Mouse (Mus musculus) lung, adult 18-20 months (tissue): Measurements from ENCODE around the gene Arhgap10.
"Not testable (repeated sequence)": the region's sequence is repeated elsewhere in the genome, so short reads cannot be mapped to it uniquely, and the experiment has no call there.

Experiments used
- DNase-seq, 2 experiments: peaks; one replicate each; pipeline ENCODE4 v3.0.0; 2022; ENCODE audit warnings: mixed read lengths in 2 of 2

The Arhgap10 gene

DNA sequence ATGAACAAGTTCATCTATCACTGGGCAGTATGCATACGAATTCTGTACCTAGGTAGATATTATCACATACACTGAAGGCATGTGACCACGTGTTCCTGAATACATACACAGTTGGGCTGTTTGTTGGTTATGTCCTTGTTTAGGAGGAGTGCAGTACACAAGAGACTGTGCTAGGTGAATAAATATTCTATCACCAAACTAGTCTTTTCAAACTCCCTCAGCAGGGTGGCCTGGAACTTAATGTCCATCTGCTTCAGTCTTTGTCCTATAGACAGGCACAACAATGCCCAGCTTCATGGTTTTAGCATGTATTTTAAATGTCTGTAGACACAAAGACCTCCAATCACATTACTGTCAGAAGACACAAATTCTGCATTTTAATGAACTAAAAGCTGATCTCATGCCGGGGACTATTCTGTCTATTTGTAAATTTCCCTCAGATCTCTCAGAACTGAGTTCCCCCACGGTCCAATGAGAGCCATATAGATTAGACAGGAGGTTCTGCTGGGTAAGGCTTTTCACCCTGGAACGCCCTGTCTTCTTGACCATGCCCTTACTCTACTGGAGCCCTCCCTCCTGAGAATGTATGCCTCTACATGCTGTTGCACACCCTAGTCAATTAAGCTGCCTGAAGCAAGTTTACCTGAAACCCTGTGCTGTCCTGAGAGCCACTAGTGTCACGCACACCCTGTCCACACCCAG, 177.6 kb downstream of the Arhgap10 start:
- DNase-seq, result no peak

DNA sequence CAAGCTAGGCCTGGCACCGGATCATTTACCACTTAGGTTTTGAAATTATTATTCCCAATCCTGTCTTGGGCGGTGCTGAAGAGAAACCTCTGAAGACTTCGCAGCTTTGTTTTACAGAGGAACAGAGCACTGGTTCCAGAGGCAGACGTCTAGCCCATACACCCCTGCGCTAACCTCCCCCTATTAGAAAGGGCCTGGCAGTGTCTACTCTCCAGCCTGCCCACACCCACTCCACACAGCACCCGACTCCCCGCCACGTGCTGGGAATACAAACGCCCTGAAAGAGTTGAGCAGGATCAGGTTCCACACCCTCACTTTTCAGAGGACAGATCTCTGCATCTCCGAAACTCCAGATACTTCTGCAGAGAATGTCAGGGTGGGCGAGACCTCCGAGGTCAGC, 180.5 kb downstream of the Arhgap10 start:
- no peak for DNase-seq

DNA sequence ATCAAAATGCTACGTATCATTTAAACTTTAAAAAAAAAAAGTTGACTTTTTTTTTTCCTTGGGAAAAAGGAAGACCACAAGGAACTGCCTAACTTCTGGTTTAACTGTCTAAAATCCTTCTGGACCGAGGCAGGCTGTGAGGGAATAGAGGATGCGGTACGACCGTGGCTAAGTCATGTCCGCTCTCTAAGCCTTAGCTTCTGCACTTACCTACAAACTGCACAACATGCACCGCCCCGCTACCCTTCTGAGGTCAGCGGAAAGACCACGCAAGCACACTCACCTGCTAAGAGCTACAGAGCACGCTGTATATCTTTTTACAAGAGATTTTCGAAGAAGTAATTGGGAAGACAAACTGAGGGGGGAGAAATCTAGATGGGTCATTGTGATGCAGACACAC, 186.6 kb downstream of the Arhgap10 start:
- no peak for DNase-seq

DNA sequence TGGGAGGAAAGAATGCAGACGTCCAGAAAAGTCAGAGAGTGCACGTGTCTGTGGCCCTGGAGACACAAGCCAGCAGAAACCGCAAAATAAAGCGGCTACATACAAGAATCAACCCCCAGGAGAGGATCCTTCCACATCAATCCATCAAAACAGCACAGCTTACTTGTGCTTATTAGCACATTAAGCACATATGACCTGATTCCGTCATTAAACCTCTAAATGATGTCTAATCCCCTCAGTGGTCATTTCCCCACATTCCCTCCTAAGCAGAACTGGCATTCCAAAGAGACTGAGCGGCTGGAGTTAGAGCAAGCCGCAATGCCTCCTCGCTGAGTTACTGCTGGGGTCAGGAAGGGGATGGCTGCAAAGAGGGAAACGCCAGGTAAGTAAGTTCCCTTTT, 187.4 kb downstream of the Arhgap10 start:
- DNase-seq, result no peak

DNA sequence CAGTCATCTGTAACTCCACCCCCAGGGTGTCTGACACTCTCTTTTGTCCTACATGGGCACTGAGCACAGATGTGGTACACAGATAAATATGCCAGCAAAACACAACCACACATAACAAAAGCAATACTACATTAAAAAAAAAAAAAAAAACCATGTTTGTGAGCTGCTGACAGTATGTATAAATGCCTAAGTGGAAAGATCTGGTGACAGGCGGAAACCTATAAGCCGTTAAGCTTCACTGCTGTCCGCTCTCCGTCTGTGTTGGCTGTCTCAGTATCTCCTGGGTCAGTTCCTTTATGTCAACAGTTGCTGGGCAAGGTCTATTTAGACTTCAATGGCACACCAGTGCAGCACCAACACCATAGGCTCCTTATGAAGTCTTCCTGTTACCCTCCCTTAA, 188.0 kb downstream of the Arhgap10 start:
- DNase-seq, result no peak

DNA sequence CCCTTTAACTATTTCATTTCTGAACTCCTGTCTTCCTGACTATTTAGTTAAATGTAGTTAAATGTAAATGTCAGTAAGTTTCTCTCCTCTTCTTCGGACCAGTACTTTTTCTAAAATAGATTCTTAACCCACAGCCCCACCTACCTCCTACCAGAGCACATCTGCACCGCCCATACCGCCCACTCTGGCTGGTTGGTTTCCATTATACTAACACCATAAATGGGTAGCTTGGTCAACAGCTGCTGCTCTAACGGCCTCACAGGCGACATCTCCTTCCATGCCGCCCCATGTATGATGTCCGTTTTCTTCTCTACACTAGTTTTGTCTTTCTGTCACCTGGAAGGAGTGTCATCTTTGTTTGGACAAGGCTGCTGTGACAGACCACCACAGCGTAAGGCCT, 189.3 kb downstream of the Arhgap10 start:
- no peak for DNase-seq

DNA sequence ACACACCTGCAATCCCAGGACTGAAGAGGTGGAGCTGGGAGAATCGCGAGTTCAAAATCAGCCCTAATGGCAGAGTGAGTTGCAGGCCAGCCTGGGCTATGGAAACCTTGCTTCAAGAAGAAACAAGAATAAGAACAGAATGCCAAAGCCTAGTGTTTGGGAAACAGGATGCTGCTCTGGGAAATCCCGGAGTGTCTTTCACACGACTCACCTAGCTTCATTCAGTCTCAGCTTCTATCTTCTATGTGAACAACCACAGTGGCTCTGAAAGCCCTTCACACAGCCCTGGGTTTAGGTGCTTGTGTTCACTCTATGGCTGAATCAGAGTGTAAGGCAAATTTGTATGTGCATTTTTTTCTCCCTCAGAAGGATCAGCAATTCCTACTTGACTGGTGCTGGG, 190.4 kb downstream of the Arhgap10 start:
- DNase-seq, result no peak

DNA sequence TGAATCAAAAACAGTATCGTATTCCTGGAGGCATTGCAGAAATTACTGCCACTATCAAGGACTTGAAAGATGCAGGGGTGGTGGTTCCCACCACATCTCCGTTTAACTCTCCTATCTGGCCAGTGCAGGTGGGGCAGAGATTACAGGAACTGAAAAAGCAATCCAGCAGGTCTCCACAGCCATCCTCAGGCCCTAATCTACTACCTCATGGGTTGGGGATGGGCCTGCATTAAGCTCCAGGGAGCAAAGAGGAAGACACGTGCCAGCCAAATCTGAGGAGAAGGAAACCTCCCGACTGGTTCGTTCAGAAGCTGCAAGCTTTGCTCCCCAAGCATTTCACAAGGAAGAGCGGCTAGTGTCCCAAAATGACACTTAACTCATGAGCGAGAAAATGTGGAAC, 195.0 kb downstream of the Arhgap10 start:
- DNase-seq, result not testable (repeated sequence)

DNA sequence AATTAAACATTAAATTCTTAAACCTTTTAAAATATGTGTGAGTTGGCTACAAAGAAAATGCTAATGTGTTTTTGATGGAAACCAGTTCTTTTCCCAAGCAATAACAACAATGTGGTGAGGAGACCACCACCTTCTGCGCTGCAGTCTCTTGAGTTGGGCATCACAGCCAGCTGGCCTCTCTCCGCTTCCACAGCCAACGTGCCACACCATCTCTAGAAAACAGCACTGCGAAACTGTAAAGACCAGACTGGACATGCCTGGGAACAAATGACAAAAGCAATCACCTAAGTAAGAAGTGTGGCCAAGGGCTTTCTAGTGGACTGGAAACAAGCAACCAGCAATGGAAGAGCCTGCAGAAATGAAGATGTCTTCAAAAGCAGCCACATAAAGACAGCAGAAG, 195.9 kb downstream of the Arhgap10 start:
- no peak for DNase-seq

DNA sequence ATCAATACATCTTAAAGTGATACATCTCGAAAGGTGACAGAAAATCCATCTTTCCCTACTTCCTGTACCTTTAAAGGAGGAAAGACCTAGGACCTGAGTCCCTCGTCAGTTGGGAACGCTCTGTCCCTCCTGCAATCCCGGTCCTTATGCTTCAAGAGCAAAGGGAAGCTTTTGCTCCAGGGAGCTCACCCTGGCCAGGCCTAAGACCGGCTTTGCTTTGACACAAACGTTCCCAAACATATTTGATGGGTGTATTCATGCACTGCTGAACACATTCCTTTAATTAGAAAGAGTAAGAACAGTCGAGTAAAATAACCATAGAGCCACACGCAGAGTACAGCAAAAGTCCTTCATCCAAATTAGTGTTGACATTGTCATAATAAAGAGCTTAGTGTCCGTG, 199.2 kb downstream of the Arhgap10 start:
- DNase-seq, result no peak

DNA sequence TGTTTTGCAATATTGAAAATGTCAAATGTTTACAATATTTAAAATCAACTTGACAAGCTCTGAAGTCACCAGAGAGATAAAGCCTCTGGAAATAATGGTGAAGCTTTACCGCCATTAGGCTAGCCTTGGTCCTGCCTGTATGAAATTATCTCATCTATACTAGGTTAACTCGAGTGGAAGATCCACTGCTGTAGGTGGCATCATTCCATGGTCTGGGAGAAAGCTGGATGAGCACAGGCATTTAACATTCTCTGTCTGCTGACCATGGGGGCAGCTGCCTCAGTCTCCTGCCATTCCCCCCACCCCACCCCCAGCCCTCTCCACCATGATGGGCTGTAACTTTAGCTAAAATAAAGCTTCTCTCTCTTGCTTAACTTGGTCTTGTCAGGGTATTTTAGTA, 200.0 kb downstream of the Arhgap10 start:
- DNase-seq, result no peak

DNA sequence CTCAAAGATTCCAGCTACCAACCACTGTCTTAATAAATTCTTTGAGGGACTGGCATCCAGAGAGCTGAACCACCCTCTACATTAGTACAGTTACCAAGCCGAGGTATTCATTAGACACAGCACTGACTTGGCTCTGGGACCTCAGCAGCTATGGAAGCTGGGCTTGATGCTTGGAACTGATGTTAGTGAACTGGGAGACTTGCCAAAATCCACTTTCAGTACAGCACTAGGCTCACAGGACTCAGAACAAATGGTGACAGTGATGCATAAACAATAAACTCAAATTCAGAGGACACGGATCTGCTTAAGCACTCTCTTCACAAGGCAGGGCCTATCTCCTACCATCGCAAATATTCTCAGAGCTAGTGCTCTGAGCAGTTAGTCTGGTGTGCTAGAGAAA, 204.8 kb downstream of the Arhgap10 start:
- no peak for DNase-seq

DNA sequence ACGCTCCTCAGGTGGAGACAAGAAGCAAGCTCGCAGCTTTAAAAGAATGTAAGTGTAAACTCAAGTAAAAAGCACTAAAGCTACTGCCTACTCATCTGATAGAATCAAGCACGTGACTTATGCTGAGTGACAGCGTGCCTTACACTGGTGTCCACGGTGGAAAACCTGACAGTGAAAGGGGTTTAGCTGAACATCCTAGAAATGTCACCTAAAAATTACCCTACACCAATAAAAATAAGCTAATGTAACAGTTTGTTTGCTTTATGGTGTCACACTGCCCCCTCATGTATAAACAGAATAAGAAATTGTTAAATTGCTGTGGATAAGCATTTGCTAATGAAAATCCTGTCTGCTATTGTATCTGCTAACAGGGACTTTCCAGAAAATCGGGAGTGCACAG, 206.0 kb downstream of the Arhgap10 start:
- DNase-seq, result no peak

DNA sequence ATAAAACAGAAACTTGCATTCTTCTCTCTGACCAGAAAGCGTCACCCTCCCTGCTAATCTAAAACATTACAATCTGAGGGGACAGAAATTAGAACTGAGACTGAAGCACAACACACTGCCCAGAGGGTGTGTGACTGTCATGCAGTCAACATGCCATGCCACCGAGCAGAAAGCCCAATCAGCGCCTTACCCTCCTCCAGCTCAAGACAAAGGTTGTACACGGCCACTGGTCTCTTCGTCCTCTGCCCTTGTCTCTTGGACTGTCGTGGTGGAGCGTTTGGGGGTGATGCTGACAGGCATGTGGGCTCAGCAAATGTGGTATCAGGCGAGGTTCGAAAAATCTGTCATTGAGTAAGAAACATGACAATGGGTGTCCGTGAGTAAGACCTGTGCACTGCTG, 207.2 kb downstream of the Arhgap10 start:
- DNase-seq, result no peak

DNA sequence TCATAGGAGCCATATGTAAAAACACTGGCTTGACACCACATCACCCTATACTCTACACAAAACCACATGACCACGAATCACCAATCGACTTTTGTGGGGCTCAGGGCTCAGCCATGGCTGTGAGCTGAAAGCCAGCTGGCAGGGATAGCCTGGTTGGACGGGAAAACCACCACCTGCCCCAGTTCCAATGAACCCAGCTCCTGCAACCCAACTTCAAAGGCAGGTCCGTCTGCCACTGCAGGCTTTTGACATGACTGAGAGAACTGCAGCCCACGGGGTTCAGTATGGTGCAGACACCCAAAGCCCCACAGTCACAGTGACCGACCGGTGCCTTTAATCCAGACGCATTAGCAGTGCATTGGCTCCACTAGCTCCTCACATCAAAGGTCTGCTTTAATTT, 207.7 kb downstream of the Arhgap10 start:
- DNase-seq, result no peak

DNA sequence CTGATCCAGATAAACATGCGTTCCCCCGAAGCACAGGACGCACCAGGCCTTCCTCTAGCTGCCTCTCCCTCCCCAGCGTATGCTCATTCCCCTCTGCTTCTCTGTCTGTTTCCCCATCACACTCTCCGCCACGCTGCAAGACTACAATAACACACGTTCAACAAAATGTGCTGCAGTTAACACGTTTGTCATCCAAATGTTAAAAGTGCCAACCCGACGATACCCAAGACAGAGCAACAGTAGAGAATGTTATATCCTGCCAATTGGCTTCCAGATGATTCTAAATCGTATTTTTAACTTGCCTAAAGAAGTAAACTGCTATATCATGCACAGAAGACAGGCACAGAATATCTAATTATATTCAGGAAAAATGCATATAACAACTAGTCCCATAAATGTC, 223.2 kb downstream of the Arhgap10 start:
- no peak for DNase-seq

DNA sequence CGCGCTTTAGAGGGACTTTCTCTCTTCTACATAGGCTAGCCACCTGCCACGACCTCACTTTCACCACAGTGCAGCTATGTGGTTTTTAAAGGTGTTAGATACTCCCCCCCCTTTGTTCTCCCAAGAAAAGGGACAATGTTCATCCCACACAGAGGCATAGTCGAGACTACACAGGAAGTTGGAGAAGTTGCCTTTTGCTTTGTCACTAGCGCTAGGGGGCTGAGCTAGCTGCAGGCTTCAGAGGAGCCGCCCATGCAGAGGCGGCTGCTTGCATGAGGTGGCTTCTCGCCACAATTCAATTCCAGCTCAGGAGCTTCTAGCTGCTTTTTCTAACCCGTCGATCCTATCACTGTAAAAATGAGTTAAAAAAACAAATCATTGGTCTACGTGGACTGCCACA, 225.1 kb downstream of the Arhgap10 start:
- DNase-seq, result no peak

DNA sequence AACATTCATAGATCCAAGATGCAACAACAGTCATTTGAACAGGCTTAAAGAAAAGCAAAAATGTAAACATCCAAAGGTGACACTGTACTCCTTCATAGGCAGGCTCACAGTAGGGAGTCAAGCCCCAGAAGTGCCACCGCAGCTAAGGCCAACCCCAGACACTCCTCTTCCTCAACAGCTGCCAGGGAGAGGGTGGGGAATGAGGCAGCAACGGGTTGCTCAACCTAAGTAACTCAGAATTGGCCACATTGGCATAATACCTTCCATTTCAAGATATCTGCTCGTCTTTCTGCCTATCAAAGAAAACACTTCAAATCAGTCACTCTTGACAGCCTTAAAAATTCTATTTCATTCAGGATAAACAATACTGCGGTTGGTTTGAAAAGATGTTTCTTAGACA, 225.6 kb downstream of the Arhgap10 start:
- DNase-seq, result no peak

DNA sequence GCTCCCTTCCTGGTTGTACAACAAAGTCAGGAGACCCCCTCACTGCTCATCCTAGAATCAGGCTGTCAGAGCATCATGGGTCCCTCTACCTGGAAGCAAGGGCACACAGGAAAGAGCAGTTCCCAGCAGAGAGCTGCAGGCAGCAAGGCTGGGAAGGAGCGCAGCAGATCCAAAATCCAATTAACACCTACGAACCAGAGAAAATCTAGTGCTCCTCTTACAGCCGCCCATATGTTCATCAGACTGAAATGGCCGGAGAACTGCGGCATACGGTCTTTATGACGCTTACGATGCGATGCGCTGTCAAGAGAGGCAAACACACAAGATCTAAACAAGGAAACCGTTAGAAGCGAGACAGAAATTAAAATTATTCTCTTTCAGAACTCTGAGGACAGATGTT, 229.3 kb downstream of the Arhgap10 start:
- no peak for DNase-seq

DNA sequence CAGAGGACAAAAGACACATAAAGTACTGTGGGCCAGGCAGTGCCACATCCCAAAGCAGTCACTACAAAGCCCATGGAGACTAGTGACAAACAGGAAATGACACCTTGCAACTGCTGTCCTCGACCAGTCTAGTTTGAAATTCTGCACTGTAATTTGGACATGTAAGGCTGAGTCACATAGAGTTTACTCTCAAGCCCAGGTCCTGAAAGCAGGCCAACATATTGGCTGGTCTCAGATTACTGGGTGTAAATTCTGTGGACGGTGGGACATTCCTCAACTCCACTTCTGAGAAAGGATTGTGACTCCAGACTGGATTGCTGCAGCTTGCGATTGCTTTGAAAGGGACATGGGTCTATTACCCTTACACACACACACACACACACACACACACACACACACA, 229.7 kb downstream of the Arhgap10 start:
- peak in 1 of 2 experiments; percentile 25 for DNase-seq

DNA sequence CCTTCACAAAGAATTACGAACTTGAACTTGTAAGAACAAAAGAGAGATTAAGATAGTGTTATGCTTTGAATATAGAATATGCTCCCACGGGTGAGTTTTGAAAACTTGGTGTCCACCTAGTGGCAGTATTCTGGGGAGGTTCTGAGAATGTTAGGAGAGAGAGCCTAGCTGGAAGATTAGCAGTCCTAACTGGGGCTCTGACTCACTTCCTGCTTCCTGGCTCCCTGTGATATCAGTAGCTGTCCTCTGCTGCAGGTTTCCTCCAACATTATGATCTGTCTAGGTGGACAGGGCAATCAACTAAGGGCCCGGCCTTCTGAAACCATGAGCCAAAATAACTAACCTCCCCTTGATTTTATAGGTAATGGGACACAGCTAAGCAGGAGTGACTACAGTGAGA, 233.3 kb downstream of the Arhgap10 start:
- DNase-seq, result no peak

DNA sequence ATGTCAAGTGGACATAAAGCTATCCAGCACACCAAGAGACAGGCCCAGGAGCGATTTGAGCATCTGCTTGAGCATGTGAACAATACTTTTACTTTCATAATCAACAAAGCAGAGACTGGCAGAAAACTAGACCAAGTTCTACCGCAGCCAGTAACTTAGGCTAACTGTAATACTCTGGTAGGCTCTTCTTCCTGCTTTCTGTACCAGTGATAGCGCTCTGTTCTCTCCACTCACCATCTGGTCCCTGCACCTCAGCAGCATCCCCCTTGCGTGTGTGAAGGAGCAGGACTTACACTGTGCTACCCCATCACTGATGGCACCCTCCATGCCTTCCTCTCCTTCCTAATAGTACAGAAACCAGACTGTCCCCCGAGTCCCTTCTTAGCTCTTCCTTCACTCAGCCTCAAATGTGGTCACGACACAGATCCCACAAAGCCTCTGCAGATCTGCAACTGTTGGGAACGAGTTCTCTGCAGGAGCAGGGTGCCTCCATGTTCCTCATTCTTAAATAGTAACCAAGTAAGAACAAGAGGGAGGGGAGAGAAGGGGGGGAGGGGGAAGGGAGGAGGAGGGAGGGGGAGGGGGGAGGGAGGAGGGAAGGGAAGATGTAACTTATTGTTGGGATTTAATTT, 235.0 kb downstream of the Arhgap10 start:
- DNase-seq, result no peak

DNA sequence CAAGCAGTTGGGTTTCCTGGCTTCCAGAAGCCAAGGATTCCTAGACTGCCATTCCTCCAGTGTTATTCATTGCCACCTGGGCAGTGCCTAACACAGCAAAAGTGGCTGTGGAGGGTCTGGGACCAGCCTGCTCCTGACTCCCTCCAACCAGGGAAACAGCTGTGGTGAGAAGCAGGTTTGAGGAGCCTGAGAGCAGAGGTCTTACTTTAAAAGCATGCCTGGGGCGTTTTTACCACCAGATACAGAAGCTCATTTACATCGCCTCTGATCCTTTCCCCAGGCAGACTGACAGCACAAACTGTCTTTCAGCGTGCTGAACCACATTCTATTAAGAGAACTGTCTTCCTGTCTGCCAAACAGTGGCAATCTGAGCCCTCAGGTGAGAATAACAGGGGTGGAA, 237.8 kb downstream of the Arhgap10 start:
- no peak for DNase-seq

DNA sequence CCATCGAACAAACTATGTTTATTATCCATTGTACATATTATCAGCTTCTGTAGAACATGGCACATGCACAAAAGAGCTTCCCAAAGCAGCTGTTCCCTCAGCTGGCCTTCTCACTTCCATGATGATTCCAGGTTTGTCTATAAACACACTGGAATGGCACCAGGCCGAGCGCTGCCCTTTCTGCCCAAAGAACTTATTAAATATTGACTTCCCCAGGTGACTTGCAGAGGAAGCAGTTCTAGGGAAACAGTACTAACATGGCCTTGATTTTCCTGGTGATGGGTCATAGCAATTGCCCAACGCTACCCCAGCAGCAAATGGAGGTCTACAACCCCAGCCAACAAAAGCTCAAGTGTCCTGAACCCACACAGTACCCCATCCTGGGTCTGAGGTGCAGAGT, 239.5 kb downstream of the Arhgap10 start:
- DNase-seq, result no peak

DNA sequence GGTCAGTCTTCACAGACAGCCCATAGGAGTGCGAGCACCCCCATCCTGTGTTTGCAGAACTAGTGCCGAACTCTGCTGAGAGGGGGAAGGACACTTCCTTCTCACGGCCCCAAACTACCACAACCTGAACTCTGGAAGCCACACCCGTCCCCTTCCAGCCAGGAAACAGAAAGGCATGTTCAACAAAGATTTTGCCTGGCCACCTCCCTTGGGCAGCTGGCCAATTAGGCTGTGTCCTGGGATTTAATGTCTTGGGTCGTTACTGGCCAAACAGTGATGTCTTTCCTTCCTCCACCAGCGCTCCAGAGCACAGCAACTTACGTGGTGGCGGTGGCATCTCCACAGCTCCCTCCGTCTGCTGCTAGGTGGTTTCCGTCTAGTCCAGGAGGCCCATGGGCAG, 240.9 kb downstream of the Arhgap10 start:
- DNase-seq, result peak; percentile 66 to 80
